Mouse (Mus musculus): ENCODE data around the gene Sh3bgrl3. TPM values are rescaled to one million over a fixed set of nuclear protein-coding genes. Genes with fewer than 3 reads are reported as not detected.

Sh3bgrl3 gene
- polyA plus RNA-seq, 1 experiment from 2014 or later, result 295 TPM

DNA sequence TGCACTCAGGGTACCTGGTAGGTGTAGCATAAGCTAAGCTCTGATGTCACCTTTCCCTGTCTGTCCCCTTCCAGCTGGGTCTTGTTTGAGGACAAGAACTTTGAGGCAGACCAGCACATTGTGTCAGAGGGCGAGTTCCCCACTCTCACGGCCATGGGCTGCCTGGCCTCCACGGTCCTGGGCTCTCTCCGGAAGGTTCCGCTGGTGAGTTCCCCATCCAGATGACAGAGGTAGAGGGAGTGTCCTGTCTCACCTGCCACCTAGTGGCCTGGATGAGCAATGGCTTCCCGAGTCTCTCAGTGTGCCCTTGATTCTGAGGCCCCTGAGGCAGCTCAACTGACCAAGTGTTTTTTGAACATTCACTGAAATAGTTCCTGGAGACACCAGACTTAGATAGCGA lies 41.2 kb downstream of the Sh3bgrl3 start:
- H3K9me3 ChIP-seq (ENCODE audit: control insufficient read depth, low read length), result no peaks in the 10 kb centered on the region
- H3K36me3 ChIP-seq (ENCODE audit: control insufficient read depth, insufficient read depth, low read length), result no peaks in the 10 kb centered on the region
- no peak overlapping the region for H3K9ac ChIP-seq (ENCODE audit: low read length)
- no peak overlapping the region for H3K27ac ChIP-seq (ENCODE audit: low read depth, low read length)
- no peaks in the 10 kb centered on the region for H3K27me3 ChIP-seq (ENCODE audit: control insufficient read depth, insufficient read depth, low read length)
- WGBS, result 45% methylated on average over 7 of the region's 7 CpGs
- H3K4me2 ChIP-seq (ENCODE audit: low read depth), result no peak overlapping the region
- H3K4me3 ChIP-seq (ENCODE audit: low read depth, low read length), result no peak overlapping the region
- no peaks in the 10 kb centered on the region for H3K4me1 ChIP-seq (ENCODE audit: control insufficient read depth, insufficient read depth, low read length)
- DNase-seq (ENCODE audit: low spot score) (peak; percentile 44), ATAC-seq (ENCODE audit: insufficient read depth, low FRiP score, low TSS enrichment) (no peak)

DNA sequence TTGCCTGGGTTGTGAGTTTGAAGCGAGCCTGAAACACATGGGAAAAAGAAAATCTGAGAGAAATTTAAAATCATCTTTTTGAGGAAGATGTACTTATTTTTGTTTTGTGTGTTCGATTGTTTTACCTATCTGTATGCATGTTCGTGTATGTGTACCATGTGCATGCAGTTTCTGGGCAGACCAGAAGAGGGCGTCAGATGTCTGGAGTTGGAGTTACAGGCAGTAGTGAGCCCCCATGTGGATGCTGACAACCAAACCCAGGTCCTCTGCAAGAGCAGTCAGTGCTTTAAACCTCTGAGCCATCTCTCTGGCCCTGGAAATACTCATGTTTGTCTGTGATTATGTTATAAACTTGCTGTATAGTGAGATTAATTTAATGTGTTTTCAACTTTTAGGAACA lies 43.6 kb downstream of the Sh3bgrl3 start:
- WGBS, result 88% methylated on average over 4 of the region's 4 CpGs
- Histone ChIP-seq H3K4me3 (ENCODE audit: low read depth, low read length) (no peak overlapping the region), H3K9me3 (ENCODE audit: control insufficient read depth, low read length) (no peaks in the 10 kb centered on the region), H3K27me3 (ENCODE audit: control insufficient read depth, insufficient read depth, low read length) (0 out of 2 replicates have a peak, but pooled peaks cover 3% of the 10 kb centered on the region), H3K36me3 (ENCODE audit: control insufficient read depth, insufficient read depth, low read length) (no peaks in the 10 kb centered on the region), H3K9ac (ENCODE audit: low read length) (no peak overlapping the region), H3K4me1 (ENCODE audit: control insufficient read depth, insufficient read depth, low read length) (no peaks in the 10 kb centered on the region; the same call in 1 of the 2 replicates), H3K27ac (ENCODE audit: low read depth, low read length) (no peak overlapping the region), H3K4me2 (ENCODE audit: low read depth) (no peak overlapping the region)
- DNase-seq (ENCODE audit: low spot score), result no peak
- no peak for ATAC-seq (ENCODE audit: insufficient read depth, low FRiP score, low TSS enrichment)

DNA sequence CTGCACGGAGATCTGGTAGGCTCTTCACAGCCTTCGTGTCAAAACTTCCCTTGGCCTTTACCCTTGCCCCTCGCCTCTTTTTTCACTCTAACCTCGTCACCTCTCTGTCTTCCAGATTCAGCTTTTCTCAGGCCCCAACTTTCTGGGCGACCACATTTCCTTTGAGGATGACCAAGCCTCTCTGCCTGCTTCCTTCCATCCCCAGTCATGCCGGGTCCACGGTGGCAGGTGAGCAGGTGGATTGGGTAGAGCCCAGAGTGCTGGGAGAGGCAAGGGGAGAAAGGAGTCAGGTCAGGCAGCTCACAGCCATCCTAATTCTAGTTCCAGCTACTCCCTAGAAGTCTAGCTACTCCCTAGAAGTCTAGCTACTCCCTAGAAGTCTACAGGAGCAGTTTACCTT lies 46.1 kb downstream of the Sh3bgrl3 start:
- 13% methylated on average over 7 of the region's 7 CpGs for WGBS
- DNase-seq (ENCODE audit: low spot score) (no peak), ATAC-seq (ENCODE audit: insufficient read depth, low FRiP score, low TSS enrichment) (no peak)
- H3K27me3 ChIP-seq (ENCODE audit: control insufficient read depth, insufficient read depth, low read length), result 0 out of 2 replicates have a peak, but pooled peaks cover 3% of the 10 kb centered on the region
- no peaks in the 10 kb centered on the region for H3K36me3 ChIP-seq (ENCODE audit: control insufficient read depth, insufficient read depth, low read length)
- no peak overlapping the region for H3K9ac ChIP-seq (ENCODE audit: low read length)
- H3K4me2 ChIP-seq (ENCODE audit: low read depth), result peak overlapping the region; percentile 83
- H3K9me3 ChIP-seq (ENCODE audit: control insufficient read depth, low read length), result no peaks in the 10 kb centered on the region
- H3K27ac ChIP-seq (ENCODE audit: low read depth, low read length), result no peak overlapping the region
- peak overlapping the region; percentile 42; the same call in 1 of the 2 replicates for H3K4me3 ChIP-seq (ENCODE audit: low read depth, low read length)
- no peaks in the 10 kb centered on the region; the same call in 1 of the 2 replicates for H3K4me1 ChIP-seq (ENCODE audit: control insufficient read depth, insufficient read depth, low read length)

DNA sequence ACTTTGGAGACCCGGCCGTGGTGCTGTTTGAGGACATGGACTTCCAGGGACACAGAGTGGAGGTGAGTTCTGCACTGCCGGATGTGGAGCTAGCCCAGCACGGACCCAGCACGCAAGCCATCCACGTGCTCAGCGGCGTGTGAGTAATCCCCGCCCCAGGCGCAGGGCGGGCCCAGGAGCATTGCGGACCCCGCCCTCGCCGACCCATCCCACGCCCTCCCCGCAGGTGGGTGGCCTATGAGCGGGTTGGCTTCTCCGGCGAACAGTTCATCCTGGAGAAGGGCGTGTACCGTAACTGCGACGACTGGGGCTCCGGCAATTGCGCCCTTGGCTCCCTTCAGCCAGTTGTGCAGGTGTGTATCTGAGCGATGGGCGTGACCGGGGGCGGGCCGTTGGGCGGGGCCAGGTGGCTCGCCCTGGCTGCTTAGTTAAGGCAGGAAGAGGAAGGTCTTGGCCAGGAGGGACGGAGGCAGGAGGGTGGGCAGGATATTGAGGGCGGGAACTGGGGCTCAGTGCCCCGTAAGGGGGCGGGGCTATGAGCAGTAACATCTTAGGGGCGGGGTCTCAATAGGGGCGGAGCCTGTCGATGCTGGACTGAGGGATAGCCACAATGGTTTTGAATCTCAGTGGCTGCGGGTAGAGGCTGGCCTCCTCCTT lies 46.7 kb downstream of the Sh3bgrl3 start:
- Histone ChIP-seq H3K27ac (ENCODE audit: low read depth, low read length) (no peak overlapping the region), H3K4me1 (ENCODE audit: control insufficient read depth, insufficient read depth, low read length) (no peaks in the 10 kb centered on the region; the same call in 1 of the 2 replicates), H3K4me3 (ENCODE audit: low read depth, low read length) (peak overlapping the region; percentile 42), H3K9me3 (ENCODE audit: control insufficient read depth, low read length) (no peaks in the 10 kb centered on the region), H3K36me3 (ENCODE audit: control insufficient read depth, insufficient read depth, low read length) (no peaks in the 10 kb centered on the region), H3K9ac (ENCODE audit: low read length) (0 out of 2 replicates have a peak overlapping the region, but pooled peaks have one; percentile 6), H3K27me3 (ENCODE audit: control insufficient read depth, insufficient read depth, low read length) (0 out of 2 replicates have a peak, but pooled peaks cover 3% of the 10 kb centered on the region), H3K4me2 (ENCODE audit: low read depth) (peak overlapping the region; percentile 83)
- DNase-seq (ENCODE audit: low spot score), result peak; percentile 75
- 0 out of 2 replicates have a peak, but pooled peaks have one; percentile 50 for ATAC-seq (ENCODE audit: insufficient read depth, low FRiP score, low TSS enrichment)
- under 1% methylated on average over 38 of the region's 41 CpGs for WGBS

DNA sequence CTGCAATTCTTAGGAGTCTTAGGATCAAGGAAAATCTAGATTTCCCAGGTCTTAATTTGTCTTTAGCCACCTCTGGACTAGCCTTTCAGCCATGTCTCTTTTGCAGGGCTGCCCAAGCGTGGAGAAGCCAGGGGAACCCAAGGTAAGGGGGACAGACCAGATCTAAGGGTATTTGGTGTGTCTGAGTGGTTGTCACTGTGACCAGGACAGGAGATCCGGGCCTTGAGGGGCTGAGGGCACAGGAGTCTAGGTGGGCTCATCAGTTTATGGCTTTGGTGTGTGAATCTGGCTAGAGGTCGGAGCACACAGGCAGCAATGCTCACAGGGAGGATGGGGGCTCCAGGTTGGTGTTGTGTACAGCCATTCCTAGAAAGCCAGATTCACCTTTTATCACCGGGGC lies 47.9 kb downstream of the Sh3bgrl3 start:
- no peaks in the 10 kb centered on the region for H3K36me3 ChIP-seq (ENCODE audit: control insufficient read depth, insufficient read depth, low read length)
- no peak for DNase-seq (ENCODE audit: low spot score)
- no peaks in the 10 kb centered on the region; the same call in 1 of the 2 replicates for H3K4me1 ChIP-seq (ENCODE audit: control insufficient read depth, insufficient read depth, low read length)
- no peaks in the 10 kb centered on the region for H3K9me3 ChIP-seq (ENCODE audit: control insufficient read depth, low read length)
- H3K27me3 ChIP-seq (ENCODE audit: control insufficient read depth, insufficient read depth, low read length), result 0 out of 2 replicates have a peak, but pooled peaks cover 3% of the 10 kb centered on the region
- H3K9ac ChIP-seq (ENCODE audit: low read length), result no peak overlapping the region
- H3K4me2 ChIP-seq (ENCODE audit: low read depth), result no peak overlapping the region
- H3K27ac ChIP-seq (ENCODE audit: low read depth, low read length), result no peak overlapping the region
- no peak overlapping the region for H3K4me3 ChIP-seq (ENCODE audit: low read depth, low read length)
- no peak for ATAC-seq (ENCODE audit: insufficient read depth, low FRiP score, low TSS enrichment)
- WGBS, result 78% methylated on average over 4 of the region's 4 CpGs

DNA sequence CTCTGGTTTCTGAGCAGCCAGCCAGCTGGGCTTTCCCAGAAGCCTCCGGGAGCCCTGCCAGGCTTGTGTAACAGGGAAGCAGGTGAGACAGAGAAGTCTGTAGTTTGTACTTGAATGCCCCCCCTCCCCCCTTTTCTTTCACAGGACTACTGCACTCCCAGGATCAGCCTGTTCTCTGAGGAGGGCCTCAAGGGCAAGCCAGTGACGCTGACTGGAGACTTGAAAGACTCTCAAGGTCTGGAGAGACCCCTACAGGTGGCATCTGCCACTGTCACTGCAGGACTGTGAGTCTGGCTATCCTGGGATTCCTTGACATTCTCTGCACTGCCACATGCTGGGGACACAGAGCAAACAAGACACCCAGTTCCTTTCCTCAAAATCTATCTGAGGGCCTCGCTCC lies 49.9 kb downstream of the Sh3bgrl3 start:
- H3K27me3 ChIP-seq (ENCODE audit: control insufficient read depth, insufficient read depth, low read length), result 0 out of 2 replicates have a peak, but pooled peaks cover 3% of the 10 kb centered on the region
- H3K27ac ChIP-seq (ENCODE audit: low read depth, low read length), result no peak overlapping the region
- no peak for ATAC-seq (ENCODE audit: insufficient read depth, low FRiP score, low TSS enrichment)
- H3K9me3 ChIP-seq (ENCODE audit: control insufficient read depth, low read length), result no peaks in the 10 kb centered on the region
- no peaks in the 10 kb centered on the region for H3K36me3 ChIP-seq (ENCODE audit: control insufficient read depth, insufficient read depth, low read length)
- WGBS, result 28% methylated on average over 3 of the region's 3 CpGs
- no peak overlapping the region for H3K4me2 ChIP-seq (ENCODE audit: low read depth)
- no peaks in the 10 kb centered on the region; the same call in 1 of the 2 replicates for H3K4me1 ChIP-seq (ENCODE audit: control insufficient read depth, insufficient read depth, low read length)
- peak; percentile 65 for DNase-seq (ENCODE audit: low spot score)
- no peak overlapping the region for H3K4me3 ChIP-seq (ENCODE audit: low read depth, low read length)
- H3K9ac ChIP-seq (ENCODE audit: low read length), result no peak overlapping the region

Other genes starting within 250 kb of the Sh3bgrl3 start
- 30.0 and 33.5 TPM in 2 replicates for gene Rps6ka1, start 241.0 kb downstream of the Sh3bgrl3 start, polyA plus RNA-seq (2014; fragmentation: Nextera tagmentation; extraction: Ambion mirVana)
- gene Hmgn2, start 160.1 kb downstream of the Sh3bgrl3 start, polyA plus RNA-seq (2014; fragmentation: Nextera tagmentation; extraction: Ambion mirVana), result 2,917 and 3,166 TPM in 2 replicates
- 40.6 and 42.1 TPM in 2 replicates for gene Dhdds, start 127.9 kb downstream of the Sh3bgrl3 start, polyA plus RNA-seq (2014; fragmentation: Nextera tagmentation; extraction: Ambion mirVana)
- gene Lin28a, start 109.9 kb downstream of the Sh3bgrl3 start, polyA plus RNA-seq (2014; fragmentation: Nextera tagmentation; extraction: Ambion mirVana), result 3.2 and 3.4 TPM in 2 replicates
- not detected in 2 replicates for gene Zfp683, start 75.0 kb downstream of the Sh3bgrl3 start, polyA plus RNA-seq (2014; fragmentation: Nextera tagmentation; extraction: Ambion mirVana)
- gene Crybg2, start 68.0 kb downstream of the Sh3bgrl3 start, polyA plus RNA-seq (2014; fragmentation: Nextera tagmentation; extraction: Ambion mirVana), result 0.53 and 0.99 TPM in 2 replicates
- 5.7 and 6.4 TPM in 2 replicates for gene Cd52, start 33.7 kb downstream of the Sh3bgrl3 start, polyA plus RNA-seq (2014; fragmentation: Nextera tagmentation; extraction: Ambion mirVana)
- gene Ubxn11, start 26.2 kb downstream of the Sh3bgrl3 start, polyA plus RNA-seq (2014; fragmentation: Nextera tagmentation; extraction: Ambion mirVana), result 4.7 and 7.1 TPM in 2 replicates
- 30.0 and 30.6 TPM in 2 replicates for gene Cep85, start 58.3 kb upstream of the Sh3bgrl3 start, polyA plus RNA-seq (2014; fragmentation: Nextera tagmentation; extraction: Ambion mirVana)
- gene Gm7534, start 74.2 kb upstream of the Sh3bgrl3 start, polyA plus RNA-seq (2014; fragmentation: Nextera tagmentation; extraction: Ambion mirVana), result not detected in 2 replicates
- gene Catsper4, start 98.6 kb upstream of the Sh3bgrl3 start, polyA plus RNA-seq (2014; fragmentation: Nextera tagmentation; extraction: Ambion mirVana), result not detected in 2 replicates
- gene Cnksr1, start 109.6 kb upstream of the Sh3bgrl3 start, polyA plus RNA-seq (2014; fragmentation: Nextera tagmentation; extraction: Ambion mirVana), result 0.36 and 0.50 TPM in 2 replicates
- 0.28 TPM in 1 of 2 replicates, not detected in the other for gene E130218I03Rik, start 114.9 kb upstream of the Sh3bgrl3 start, polyA plus RNA-seq (2014; fragmentation: Nextera tagmentation; extraction: Ambion mirVana)
- gene Zfp593, start 116.8 kb upstream of the Sh3bgrl3 start, polyA plus RNA-seq (2014; fragmentation: Nextera tagmentation; extraction: Ambion mirVana), result 18.6 and 19.2 TPM in 2 replicates
- gene Gm30191, start 118.1 kb upstream of the Sh3bgrl3 start, polyA plus RNA-seq (2014; fragmentation: Nextera tagmentation; extraction: Ambion mirVana), result not detected in 2 replicates
- 11.1 and 11.8 TPM in 2 replicates for gene Grrp1, start 125.3 kb upstream of the Sh3bgrl3 start, polyA plus RNA-seq (2014; fragmentation: Nextera tagmentation; extraction: Ambion mirVana)
- 21.6 and 23.1 TPM in 2 replicates for gene Pdik1l, start 159.1 kb upstream of the Sh3bgrl3 start, polyA plus RNA-seq (2014; fragmentation: Nextera tagmentation; extraction: Ambion mirVana)
- gene Trim63, start 186.3 kb upstream of the Sh3bgrl3 start, polyA plus RNA-seq (2014; fragmentation: Nextera tagmentation; extraction: Ambion mirVana), result 0.87 and 1.6 TPM in 2 replicates
- gene Slc30a2, start 214.4 kb upstream of the Sh3bgrl3 start, polyA plus RNA-seq (2014; fragmentation: Nextera tagmentation; extraction: Ambion mirVana), result not detected in 2 replicates

Data from neural tube, embryonic 11.5 days (tissue).